Mouse (Mus musculus) induced T-regulatory cell, adult 2 months (primary cell): ENCODE data around the gene Gfod2.

Experiments
- DNase-seq: peaks from one replicate; pipeline ENCODE4 v3.0.0-alpha.2; 2012; ENCODE audit warnings: low read depth

The Gfod2 gene

GRCm38 (mm10) chr8:105704146-105704812 lies 54.2 kb downstream of the Gfod2 start:
- no peak for DNase-seq

- no peak for DNase-seq
These were observed 55.6 kb downstream of the Gfod2 start for GRCm38 (mm10) chr8:105702731-105703415.

GRCm38 (mm10) chr8:105702001-105702401 lies 56.5 kb downstream of the Gfod2 start:
- no peak for DNase-seq

- DNase-seq, result peak; percentile 97
These were observed 57.3 kb downstream of the Gfod2 start, which contains the start of the genes Acd and Pard6a for GRCm38 (mm10) chr8:105700966-105701824. Gene Acd (minus strand): TSS chr8:105701102. Gene Pard6a (plus strand): TSS chr8:105701148.

GRCm38 (mm10) chr8:105700566-105700965 lies 57.9 kb downstream of the Gfod2 start:
- peak; percentile 87 for DNase-seq

GRCm38 (mm10) chr8:105699488-105700215 lies 58.8 kb downstream of the Gfod2 start:
- peak; percentile 28 for DNase-seq

- no peak for DNase-seq
These were observed 59.7 kb downstream of the Gfod2 start for GRCm38 (mm10) chr8:105698734-105699133.

- no peak for DNase-seq
These were observed 61.2 kb downstream of the Gfod2 start for GRCm38 (mm10) chr8:105697196-105697780.

GRCm38 (mm10) chr8:105695080-105695780 lies 63.2 kb downstream of the Gfod2 start:
- no peak for DNase-seq

- DNase-seq, result no peak
These were observed 64.2 kb downstream of the Gfod2 start for GRCm38 (mm10) chr8:105694051-105694799.

- DNase-seq, result no peak
These were observed 64.8 kb downstream of the Gfod2 start for GRCm38 (mm10) chr8:105693648-105694047.

- no peak for DNase-seq
These were observed 65.8 kb downstream of the Gfod2 start for GRCm38 (mm10) chr8:105692449-105693182.

GRCm38 (mm10) chr8:105690978-105691377 lies 67.5 kb downstream of the Gfod2 start:
- DNase-seq, result no peak

GRCm38 (mm10) chr8:105689983-105690360 lies 68.5 kb downstream of the Gfod2 start:
- no peak for DNase-seq

GRCm38 (mm10) chr8:105689256-105689982 lies 69.0 kb downstream of the Gfod2 start:
- no peak for DNase-seq

- no peak for DNase-seq
These were observed 70.2 kb downstream of the Gfod2 start for GRCm38 (mm10) chr8:105688242-105688752.

GRCm38 (mm10) chr8:105687512-105687911 lies 71.0 kb downstream of the Gfod2 start:
- DNase-seq, result no peak

GRCm38 (mm10) chr8:105686551-105686950 lies 71.9 kb downstream of the Gfod2 start:
- no peak for DNase-seq
